Mouse (Mus musculus): ENCODE data around the gene Fez2. TPM values are rescaled to one million over a fixed set of nuclear protein-coding genes. Genes with fewer than 3 reads are reported as not detected.

Fez2 gene
- polyA plus RNA-seq (2012; rRNA removed) = 7.0 and 7.1 TPM in 2 replicates

- TF ChIP-seq CTCF (IDR thresholded peaks at IDR 0.05; ENCODE audit: control insufficient read depth, insufficient read depth, insufficient replicate concordance, low read depth, low read length) = no peak
- peak; percentile 56 for TF ChIP-seq POLR2A (IDR thresholded peaks at IDR 0.05; ENCODE audit: control insufficient read depth, low read depth, low read length)
- peak within 1 kb of the TSS; percentile 92 for H3K27ac ChIP-seq (ENCODE audit: control insufficient read depth, insufficient read depth, low read depth, low read length)
Observed at GRCm38 (mm10) chr17:78417381-78418281, at the start of gene Fez2. Gene Fez2 (minus strand): TSS chr17:78418152.

GRCm38 (mm10) chr17:78465500-78465899, 47.5 kb upstream of the Fez2 start:
- no peaks in the 10 kb centered on the region for H3K4me1 ChIP-seq (ENCODE audit: control insufficient read depth, insufficient read depth, low read length)
- no peak overlapping the region for H3K27ac ChIP-seq (ENCODE audit: control insufficient read depth, insufficient read depth, low read depth, low read length)
- H3K4me3 ChIP-seq (ENCODE audit: control insufficient read depth, low read depth, low read length) = no peak overlapping the region; the same call in 1 of the 2 replicates
- no peaks in the 10 kb centered on the region for H3K36me3 ChIP-seq (ENCODE audit: control insufficient read depth, insufficient read depth, low read length)
- TF ChIP-seq POLR2A (IDR thresholded peaks at IDR 0.05; ENCODE audit: control insufficient read depth, low read depth, low read length) (no peak), CTCF (IDR thresholded peaks at IDR 0.05; ENCODE audit: control insufficient read depth, insufficient read depth, insufficient replicate concordance, low read depth, low read length) (no peak)
- no peaks in the 10 kb centered on the region for H3K27me3 ChIP-seq (ENCODE audit: control insufficient read depth, insufficient read depth, low read length)

More at GRCm38 (mm10) chr17:78417381-78418281, at the start of gene Fez2:
- H3K27me3 ChIP-seq (ENCODE audit: control insufficient read depth, insufficient read depth, low read length) = no peaks in the 10 kb centered on the region
- H3K36me3 ChIP-seq (ENCODE audit: control insufficient read depth, insufficient read depth, low read length) = no peaks in the 10 kb centered on the region
- peaks cover 3% of the 10 kb centered on the region; the same call in 1 of the 2 replicates for H3K4me1 ChIP-seq (ENCODE audit: control insufficient read depth, insufficient read depth, low read length)
- H3K4me3 ChIP-seq (ENCODE audit: control insufficient read depth, low read depth, low read length) = peak within 1 kb of the TSS; percentile 97

GRCm38 (mm10) chr17:78465071-78465470, 47.1 kb upstream of the Fez2 start:
- Histone ChIP-seq H3K4me1 (ENCODE audit: control insufficient read depth, insufficient read depth, low read length) (no peaks in the 10 kb centered on the region), H3K27me3 (ENCODE audit: control insufficient read depth, insufficient read depth, low read length) (no peaks in the 10 kb centered on the region), H3K4me3 (ENCODE audit: control insufficient read depth, low read depth, low read length) (peak overlapping the region; percentile 61), H3K36me3 (ENCODE audit: control insufficient read depth, insufficient read depth, low read length) (no peaks in the 10 kb centered on the region), H3K27ac (ENCODE audit: control insufficient read depth, insufficient read depth, low read depth, low read length) (no peak overlapping the region)
- TF ChIP-seq POLR2A (IDR thresholded peaks at IDR 0.05; ENCODE audit: control insufficient read depth, low read depth, low read length) = no peak
- TF ChIP-seq CTCF (IDR thresholded peaks at IDR 0.05; ENCODE audit: control insufficient read depth, insufficient read depth, insufficient replicate concordance, low read depth, low read length) = no peak

GRCm38 (mm10) chr17:78460140-78460539, 42.2 kb upstream of the Fez2 start:
- no peaks in the 10 kb centered on the region for H3K36me3 ChIP-seq (ENCODE audit: control insufficient read depth, insufficient read depth, low read length)
- H3K27ac ChIP-seq (ENCODE audit: control insufficient read depth, insufficient read depth, low read depth, low read length) = no peak overlapping the region
- TF ChIP-seq CTCF (IDR thresholded peaks at IDR 0.05; ENCODE audit: control insufficient read depth, insufficient read depth, insufficient replicate concordance, low read depth, low read length) = no peak; the same call in 1 of the 2 replicates
- no peak for TF ChIP-seq POLR2A (IDR thresholded peaks at IDR 0.05; ENCODE audit: control insufficient read depth, low read depth, low read length)
- no peak overlapping the region for H3K4me3 ChIP-seq (ENCODE audit: control insufficient read depth, low read depth, low read length)
- no peaks in the 10 kb centered on the region for H3K27me3 ChIP-seq (ENCODE audit: control insufficient read depth, insufficient read depth, low read length)
- H3K4me1 ChIP-seq (ENCODE audit: control insufficient read depth, insufficient read depth, low read length) = no peaks in the 10 kb centered on the region; the same call in 1 of the 2 replicates

- no peak for TF ChIP-seq POLR2A (IDR thresholded peaks at IDR 0.05; ENCODE audit: control insufficient read depth, low read depth, low read length)
Observed at GRCm38 (mm10) chr17:78455556-78455955, 37.6 kb upstream of the Fez2 start.

GRCm38 (mm10) chr17:78455114-78455513, 37.2 kb upstream of the Fez2 start:
- Histone ChIP-seq H3K27ac (ENCODE audit: control insufficient read depth, insufficient read depth, low read depth, low read length) (no peak overlapping the region), H3K4me1 (ENCODE audit: control insufficient read depth, insufficient read depth, low read length) (peaks cover 5% of the 10 kb centered on the region), H3K36me3 (ENCODE audit: control insufficient read depth, insufficient read depth, low read length) (no peaks in the 10 kb centered on the region), H3K4me3 (ENCODE audit: control insufficient read depth, low read depth, low read length) (no peak overlapping the region), H3K27me3 (ENCODE audit: control insufficient read depth, insufficient read depth, low read length) (no peaks in the 10 kb centered on the region)
- TF ChIP-seq POLR2A (IDR thresholded peaks at IDR 0.05; ENCODE audit: control insufficient read depth, low read depth, low read length) (no peak), CTCF (IDR thresholded peaks at IDR 0.05; ENCODE audit: control insufficient read depth, insufficient read depth, insufficient replicate concordance, low read depth, low read length) (peak; percentile 97)

More at GRCm38 (mm10) chr17:78455556-78455955, 37.6 kb upstream of the Fez2 start:
- H3K36me3 ChIP-seq (ENCODE audit: control insufficient read depth, insufficient read depth, low read length) = no peaks in the 10 kb centered on the region
- no peak overlapping the region for H3K27ac ChIP-seq (ENCODE audit: control insufficient read depth, insufficient read depth, low read depth, low read length)
- H3K27me3 ChIP-seq (ENCODE audit: control insufficient read depth, insufficient read depth, low read length) = no peaks in the 10 kb centered on the region
- no peak overlapping the region for H3K4me3 ChIP-seq (ENCODE audit: control insufficient read depth, low read depth, low read length)
- peaks cover 5% of the 10 kb centered on the region for H3K4me1 ChIP-seq (ENCODE audit: control insufficient read depth, insufficient read depth, low read length)

GRCm38 (mm10) chr17:78454189-78454977, 36.4 kb upstream of the Fez2 start:
- no peak overlapping the region; the same call in 1 of the 2 replicates for H3K4me3 ChIP-seq (ENCODE audit: control insufficient read depth, low read depth, low read length)
- H3K27ac ChIP-seq (ENCODE audit: control insufficient read depth, insufficient read depth, low read depth, low read length) = no peak overlapping the region
- no peaks in the 10 kb centered on the region for H3K36me3 ChIP-seq (ENCODE audit: control insufficient read depth, insufficient read depth, low read length)
- H3K4me1 ChIP-seq (ENCODE audit: control insufficient read depth, insufficient read depth, low read length) = peaks cover 5% of the 10 kb centered on the region
- no peaks in the 10 kb centered on the region for H3K27me3 ChIP-seq (ENCODE audit: control insufficient read depth, insufficient read depth, low read length)
- TF ChIP-seq POLR2A (IDR thresholded peaks at IDR 0.05; ENCODE audit: control insufficient read depth, low read depth, low read length) (no peak), CTCF (IDR thresholded peaks at IDR 0.05; ENCODE audit: control insufficient read depth, insufficient read depth, insufficient replicate concordance, low read depth, low read length) (no peak)
